Mouse (Mus musculus) gonadal fat pad, adult 2 months (tissue): ENCODE measurements around the gene Olfr430. TPM values are rescaled to one million over a fixed set of nuclear protein-coding genes. Genes with fewer than 3 reads are reported as not detected.
"Not testable (repeated sequence)": the region's sequence is repeated elsewhere in the genome, so short reads cannot be mapped to it uniquely, and the experiment has no call there.

Experiments
- DNase-seq: peaks from one replicate; pipeline ENCODE4 v3.0.0-alpha.2; 2012; ENCODE audit warnings: low read depth
- polyA plus RNA-seq: library from polyadenylated mRNA; depleted of rRNA; stranded (reverse); fragments of >200 nt; gene quantifications from 2 replicates; pipeline ENCODE4 v1.2.3, GENCODE M21; 2012; rRNA removed

Olfr430 gene
- polyA plus RNA-seq: not detected in 2 replicates

- no peak for DNase-seq
Measured at GRCm38 (mm10) chr1:174066305-174066704, at the start of gene Olfr430. Olfr430 (plus strand) TSS chr1:174066605.

- no peak for DNase-seq
Measured at GRCm38 (mm10) chr1:174031698-174032097, 34.7 kb upstream of the Olfr430 start, which contains the start of gene Ifi205. Ifi205 (minus strand) TSS chr1:174031810.

GRCm38 (mm10) chr1:174035841-174036240 lies 30.6 kb upstream of the Olfr430 start:
- DNase-seq: no peak

- no peak for DNase-seq
Measured at GRCm38 (mm10) chr1:174038480-174038879, 27.9 kb upstream of the Olfr430 start.

GRCm38 (mm10) chr1:174040523-174041177 lies 25.8 kb upstream of the Olfr430 start, which contains the start of gene Olfr433:
Olfr433 (plus strand) TSS chr1:174040705.
- DNase-seq: no peak

- DNase-seq: not testable (repeated sequence)
Measured at GRCm38 (mm10) chr1:174042091-174042884, 24.1 kb upstream of the Olfr430 start.

- DNase-seq: no peak
Measured at GRCm38 (mm10) chr1:174044431-174044830, 22.0 kb upstream of the Olfr430 start.

- not testable (repeated sequence) for DNase-seq
Measured at GRCm38 (mm10) chr1:174048227-174048626, 18.2 kb upstream of the Olfr430 start.

GRCm38 (mm10) chr1:174048893-174049292 lies 17.5 kb upstream of the Olfr430 start, which contains the start of gene Olfr432:
Olfr432 (plus strand) TSS chr1:174049205.
- no peak for DNase-seq

GRCm38 (mm10) chr1:174049357-174049756 lies 17.0 kb upstream of the Olfr430 start:
- not testable (repeated sequence) for DNase-seq

GRCm38 (mm10) chr1:174050532-174050931 lies 15.9 kb upstream of the Olfr430 start:
- DNase-seq: no peak

GRCm38 (mm10) chr1:174051515-174051914 lies 14.9 kb upstream of the Olfr430 start:
- no peak for DNase-seq

- DNase-seq: no peak
Measured at GRCm38 (mm10) chr1:174051931-174052536, 14.4 kb upstream of the Olfr430 start.

GRCm38 (mm10) chr1:174052981-174053380 lies 13.4 kb upstream of the Olfr430 start:
- DNase-seq: no peak

- no peak for DNase-seq
Measured at GRCm38 (mm10) chr1:174055248-174055647, 11.2 kb upstream of the Olfr430 start.

- DNase-seq: no peak
Measured at GRCm38 (mm10) chr1:174084031-174084430, 17.6 kb downstream of the Olfr430 start, which contains the start of gene Olfr429. Olfr429 (plus strand) TSS chr1:174084331.

- DNase-seq: no peak
Measured at GRCm38 (mm10) chr1:174096591-174096990, 30.2 kb downstream of the Olfr430 start, which contains the start of gene Olfr427. Olfr427 (plus strand) TSS chr1:174096891.

- no peak for DNase-seq
Measured at GRCm38 (mm10) chr1:174103735-174104134, 37.3 kb downstream of the Olfr430 start.

GRCm38 (mm10) chr1:174121062-174121461 lies 54.7 kb downstream of the Olfr430 start, which contains the start of gene Olfr231:
Olfr231 (minus strand) TSS chr1:174121162.
- DNase-seq: no peak
